Mouse (Mus musculus) liver, embryonic 14.5 days (tissue): Measurements from ENCODE around the gene Nkapl. TPM values are rescaled to one million over a fixed set of nuclear protein-coding genes. Genes with fewer than 3 reads are reported as not detected.
"Not testable (repeated sequence)": the region's sequence is repeated elsewhere in the genome, so short reads cannot be mapped to it uniquely, and the experiment has no call there.

ENCODE experiments used
- ATAC-seq: fragments of 200-750 bp; cut with Nextera tagmentation; 2 replicates; pipeline ENCODE4 v1.8.0; 2017; ENCODE audit warnings: moderate number of reproducible peaks, mild to moderate bottlenecking, moderate library complexity; ENCODE audit not compliant: insufficient read depth
- DNase-seq, 3 experiments: peaks; one replicate each; pipeline ENCODE4 v3.0.0-alpha.2; 2012 to 2013; ENCODE audit warnings: low read depth in 3 of 3, low spot score in 3 of 3
- H3K27ac ChIP-seq: fragments of 300-500 bp; sonication (generic); 2 replicates; pipeline ENCODE4 v1.5.1; 2014; ENCODE audit warnings: moderate library complexity, mild to moderate bottlenecking, control low read depth, inconsistent platforms
- H3K27me3 ChIP-seq: fragments of 300-500 bp; sonication (generic); 2 replicates; pipeline ENCODE4 v1.6.1; 2014; ENCODE audit warnings: mild to moderate bottlenecking, low read length, moderate library complexity; ENCODE audit not compliant: control insufficient read depth, insufficient read depth
- H3K36me3 ChIP-seq: fragments of 300-500 bp; sonication (generic); replicated peaks from 2 replicates; pipeline ENCODE4 v1.6.1; 2014; ENCODE audit warnings: low read depth; ENCODE audit not compliant: control insufficient read depth, insufficient read depth
- H3K4me1 ChIP-seq, 2 experiments: fragments of 200-500 bp in 1 of 2; fragments of 300-500 bp in 1 of 2; sonication (generic) in 1 of 2; replicated peaks; 2 replicates each; pipeline ENCODE4 v1.6.1; 2012 to 2014; ENCODE audit warnings: antibody characterized with exemption in 1 of 2, inconsistent platforms in 1 of 2, low read length in 1 of 2; ENCODE audit not compliant: control insufficient read depth in 2 of 2, insufficient read depth in 2 of 2
- H3K4me2 ChIP-seq: fragments of 300-500 bp; sonication (generic); 2 replicates; pipeline ENCODE4 v1.6.1; 2014; ENCODE audit warnings: low read depth, mild to moderate bottlenecking, control low read depth, moderate library complexity
- H3K4me3 ChIP-seq, 2 experiments: fragments of 200-500 bp in 1 of 2; fragments of 300-500 bp in 1 of 2; sonication (generic) in 1 of 2; 2 replicates each; pipeline ENCODE4 v1.5.1; 2012 to 2014; ENCODE audit warnings: low read depth in 2 of 2, low read length in 2 of 2, mild to moderate bottlenecking in 2 of 2, control low read depth in 1 of 2, inconsistent platforms in 1 of 2, moderate library complexity in 1 of 2; ENCODE audit not compliant: insufficient read depth in 1 of 2
- H3K9ac ChIP-seq: fragments of 300-500 bp; sonication (generic); replicated peaks from 2 replicates; pipeline ENCODE4 v1.6.1; 2014; ENCODE audit warnings: mild to moderate bottlenecking, control low read depth, moderate library complexity
- H3K9me3 ChIP-seq: fragments of 300-500 bp; sonication (generic); 2 replicates; pipeline ENCODE4 v1.6.1; 2016; ENCODE audit warnings: low read length, mixed read lengths; ENCODE audit not compliant: control insufficient read depth
- CTCF ChIP-seq: IDR thresholded peaks from 2 replicates; pipeline ENCODE4 v1.5.1; 2016; ENCODE audit warnings: antibody characterized with exemption, low read depth, control low read depth
- EP300 ChIP-seq: IDR thresholded peaks from 2 replicates; pipeline ENCODE4 v1.6.1; 2016; ENCODE audit warnings: antibody characterized with exemption, low read depth
- WGBS: fragments of 180-500 bp; shearing (Covaris S2); extraction: QIAGEN DNeasy Blood & Tissue Kit; methylation state at CpG from one replicate; pipeline ENCODE4 v1.1.7; 2014; ENCODE audit not compliant: insufficient replicate concordance; 5-methylcytosine and 5-hydroxymethylcytosine counted together
- polyA plus RNA-seq, 2 experiments: library from polyadenylated mRNA; depleted of rRNA in 1 of 2; stranded (reverse) in 1 of 2; unstranded in 1 of 2; fragments of >200 nt; fragmentation: Nextera tagmentation in 1 of 2; extraction: Ambion mirVana in 1 of 2; gene quantifications; 2 replicates each; pipeline versions ENCODE4 v1.2.1 to v1.2.3; 2012 to 2014

The Nkapl gene
- polyA plus RNA-seq, 2 experiments, result 0.25 to 0.65 TPM

DNA sequence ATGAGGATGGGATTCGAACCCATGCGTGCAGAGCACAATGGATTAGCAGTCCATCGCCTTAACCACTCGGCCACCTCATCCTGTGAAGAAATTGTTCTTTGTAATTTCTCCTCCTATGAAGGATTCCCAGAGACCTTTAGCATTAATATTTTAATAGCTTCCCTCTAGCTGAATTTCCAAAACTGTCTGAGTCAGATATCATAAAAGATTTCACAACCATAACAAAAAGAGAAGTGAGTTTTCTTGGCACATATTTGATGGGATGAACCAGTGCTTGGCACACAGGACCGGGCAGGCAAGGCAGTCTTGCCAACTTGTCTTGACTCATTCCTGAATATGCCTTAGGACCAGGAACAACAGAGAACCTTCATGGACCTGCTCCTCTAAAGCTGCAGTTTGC is 24.5 kb upstream of the Nkapl start:
- Histone ChIP-seq H3K9ac (no peak overlapping the region), H3K36me3 (no peaks in the 10 kb centered on the region), H3K9me3 (no peaks in the 10 kb centered on the region), H3K4me1 (no peaks in the 10 kb centered on the region), H3K27ac (no peak overlapping the region), H3K27me3 (no peaks in the 10 kb centered on the region), H3K4me2 (no peak overlapping the region), H3K4me3 (no peak overlapping the region)
- 78% methylated on average over 5 of the region's 5 CpGs for WGBS
- DNase-seq, result no peak
- TF ChIP-seq EP300 (no peak), CTCF (no peak)
- no peak for ATAC-seq

DNA sequence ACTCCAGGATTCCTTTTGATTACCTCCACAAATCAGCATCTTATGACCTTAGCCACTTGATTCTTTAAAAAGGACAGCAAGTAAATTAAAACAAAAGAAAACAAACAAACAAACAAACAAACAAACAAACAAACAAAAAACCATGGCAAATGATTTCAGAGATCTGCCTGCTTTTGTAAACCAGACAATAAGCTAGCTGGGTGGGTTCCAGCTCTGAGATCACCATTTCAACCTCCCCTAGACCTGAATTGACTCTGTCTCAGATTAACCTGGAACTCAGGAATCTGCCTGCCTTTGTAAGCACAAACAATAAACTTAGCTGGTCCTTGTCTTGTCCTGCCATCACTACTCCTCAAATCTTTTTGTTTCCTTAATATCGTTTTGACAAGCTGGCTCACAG is 18.6 kb upstream of the Nkapl start:
- Histone ChIP-seq H3K36me3 (no peaks in the 10 kb centered on the region), H3K9me3 (no peaks in the 10 kb centered on the region), H3K4me1 (no peaks in the 10 kb centered on the region), H3K4me3 (no peak overlapping the region), H3K27me3 (no peaks in the 10 kb centered on the region), H3K9ac (no peak overlapping the region), H3K27ac (no peak overlapping the region), H3K4me2 (no peak overlapping the region)
- 64% methylated on average over 1 of the region's 1 CpGs for WGBS
- TF ChIP-seq CTCF, result no peak
- no peak for TF ChIP-seq EP300
- no peak for DNase-seq
- ATAC-seq, result no peak

DNA sequence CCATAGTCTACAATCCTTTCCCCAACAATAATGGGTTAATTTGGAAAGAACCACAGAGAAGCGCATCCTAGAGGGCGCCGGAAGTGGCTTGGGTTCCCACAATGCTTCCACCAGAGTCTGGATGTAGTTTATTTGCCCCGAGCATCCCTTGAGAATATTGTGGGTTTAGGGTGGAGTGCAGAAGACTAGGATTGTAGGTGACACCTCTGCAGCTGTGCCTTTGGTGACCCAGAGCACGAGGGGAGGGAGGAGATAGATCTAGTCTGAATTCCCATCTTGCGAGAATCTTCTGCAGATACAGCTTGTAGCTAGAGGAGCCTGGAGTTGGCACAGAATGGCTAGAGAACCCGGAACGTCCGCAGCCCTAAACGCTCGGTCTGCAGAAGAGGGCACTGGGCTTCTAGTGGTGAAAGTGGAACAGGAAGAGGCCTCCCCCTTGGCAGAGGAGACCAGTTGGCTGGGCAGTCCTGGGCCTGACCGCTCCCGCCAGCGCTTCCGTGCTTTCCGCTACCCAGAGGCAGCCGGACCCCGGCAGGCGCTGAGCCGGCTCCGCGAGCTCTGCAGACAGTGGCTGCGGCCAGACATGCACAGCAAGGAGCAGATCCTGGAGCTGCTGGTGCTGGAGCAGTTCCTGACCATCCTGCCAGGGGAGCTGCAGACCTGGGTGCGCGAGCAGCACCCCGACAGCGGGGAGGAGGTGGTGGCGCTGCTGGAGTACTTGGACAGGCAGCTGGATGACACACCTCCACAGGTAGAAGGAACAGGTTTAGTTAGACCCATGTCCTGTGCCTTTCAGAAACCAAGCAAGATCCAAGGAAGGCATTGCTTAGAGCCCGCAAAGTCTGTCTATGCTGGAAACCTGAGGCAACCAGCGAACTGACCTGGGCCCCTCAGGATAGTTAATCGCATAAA is 10.7 kb upstream of the Nkapl start, which contains the start of the genes Zkscan4 and Gm10065:
Gene Zkscan4 (plus strand): TSS at position 149 of the 912 bp plus-strand sequence.
Gene Gm10065 (minus strand): TSS at position 683 of the 912 bp plus-strand sequence.
- peak within 1 kb of the TSS; percentile 7 for H3K9ac ChIP-seq
- peak within 1 kb of the TSS; percentile 39 to 76 for H3K4me3 ChIP-seq
- H3K9me3 ChIP-seq, H3K27me3 ChIP-seq, DNase-seq, H3K27ac ChIP-seq, H3K36me3 ChIP-seq, H3K4me1 ChIP-seq: not testable (repeated sequence)
- ATAC-seq, result peak; percentile 52
- WGBS, result 4% methylated on average over 30 of the region's 31 CpGs
- peak within 1 kb of the TSS; percentile 60 for H3K4me2 ChIP-seq

DNA sequence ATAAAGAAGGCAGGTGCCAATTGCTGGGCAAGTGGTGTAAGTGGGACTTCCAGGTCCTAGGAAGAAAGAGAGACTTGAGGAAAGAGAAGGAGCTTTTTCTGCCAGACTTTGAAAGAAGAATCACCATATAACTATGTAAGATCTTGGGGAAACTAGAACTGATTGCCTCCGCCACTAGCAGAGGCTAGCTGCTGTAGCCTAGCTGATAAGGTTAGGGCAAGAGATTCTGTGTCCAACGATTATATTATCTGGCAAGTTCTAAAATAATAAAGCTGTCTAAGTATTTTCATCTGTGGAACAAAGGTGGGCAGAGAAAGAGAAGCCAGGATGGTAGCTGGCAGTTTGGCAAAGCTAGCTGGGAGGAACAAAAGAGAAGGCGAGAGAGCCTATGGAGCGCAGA is 4.1 kb upstream of the Nkapl start:
- H3K9me3 ChIP-seq, result no peaks in the 10 kb centered on the region
- no peaks in the 10 kb centered on the region for H3K36me3 ChIP-seq
- peaks cover 7 to 8% of the 10 kb centered on the region in 2 experiments for H3K4me1 ChIP-seq
- no peak overlapping the region for H3K4me2 ChIP-seq
- H3K27ac ChIP-seq, result no peak overlapping the region
- no peak for DNase-seq
- H3K4me3 ChIP-seq, result no peak overlapping the region
- TF ChIP-seq CTCF (no peak), EP300 (no peak)
- H3K27me3 ChIP-seq, result peaks cover 1% of the 10 kb centered on the region
- H3K9ac ChIP-seq, result no peak overlapping the region
- ATAC-seq, result no peak
- 26% methylated on average over 4 of the region's 4 CpGs for WGBS

DNA sequence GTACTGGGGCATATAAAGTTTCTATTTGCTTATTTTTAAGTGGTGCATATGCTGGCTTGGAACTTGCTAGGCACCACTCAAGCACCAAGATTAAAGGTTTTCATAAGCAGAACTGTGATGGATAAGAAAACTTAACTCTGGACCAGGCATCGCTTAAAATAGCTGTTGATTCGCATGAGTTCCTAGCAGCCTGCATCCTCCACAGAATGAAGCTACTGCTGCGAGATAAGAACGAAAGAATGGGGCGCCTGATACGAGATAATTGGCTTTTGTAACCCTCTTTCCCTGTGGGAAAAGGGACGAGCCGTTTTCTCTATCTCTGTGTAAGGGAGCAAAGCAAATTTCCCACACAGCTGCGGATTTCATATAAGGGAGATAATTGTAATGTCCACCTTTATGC is 788 bp upstream of the Nkapl start:
- Histone ChIP-seq H3K4me2 (peak overlapping the region; percentile 97), H3K27me3 (peaks cover 8% of the 10 kb centered on the region), H3K27ac (no peak overlapping the region), H3K9ac (no peak overlapping the region; the same call in 1 of the 2 replicates), H3K4me3 (no peak overlapping the region), H3K9me3 (no peaks in the 10 kb centered on the region), H3K36me3 (no peaks in the 10 kb centered on the region), H3K4me1 (peaks cover 7 to 8% of the 10 kb centered on the region in 2 experiments)
- ATAC-seq, result no peak
- DNase-seq, result no peak
- WGBS, result 8% methylated on average over 9 of the region's 9 CpGs
- TF ChIP-seq CTCF (no peak), EP300 (no peak)
